15 mouse cellular contexts compared by ENCODE assay signal in the genomic region with DNA sequence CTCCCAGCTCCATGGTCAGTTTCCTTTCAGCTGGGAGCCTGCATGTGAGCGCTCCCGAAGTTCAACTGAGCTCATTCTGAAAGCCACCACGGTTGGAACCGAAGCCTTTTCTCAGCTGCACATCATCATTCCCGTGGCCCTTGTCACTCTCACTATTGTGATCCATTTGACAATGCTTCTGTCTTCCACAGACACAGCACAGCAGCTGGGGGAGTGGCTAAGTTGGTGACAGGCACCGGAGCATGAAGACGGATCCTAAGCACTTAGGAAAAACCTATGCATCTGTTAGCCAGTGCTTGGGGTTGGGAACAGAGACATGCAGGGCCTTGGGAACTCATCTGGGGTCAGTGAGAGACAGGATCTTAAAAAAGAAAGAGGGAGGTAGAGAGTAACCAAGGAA.
DNase-seq lines count a peak whose midpoint lies in the region; ATAC-seq and TF ChIP-seq lines count a peak whose summit lies in the region.
"Had no signal": no experiment of that assay in that cellular context is flagged by ENCODE, and none has a peak within 500 bp of the region (broad histone marks: within the 10 kb centered on the region; RNA-seq: fewer than 3 reads in every experiment).

No protein-coding gene starts in this region.

- peak overlapping the region; percentile 28; the same call in 1 of the 2 replicates for H3K9ac ChIP-seq in heart, embryonic 13.5 days
- H3K9ac ChIP-seq: embryonic facial prominence, embryonic 12.5 days; kidney, embryonic 15.5 days; stomach, embryonic 15.5 days had no signal

- no peaks in the 10 kb centered on the region for H3K9me3 ChIP-seq in heart, embryonic 13.5 days
- H3K9me3 ChIP-seq: embryonic facial prominence, embryonic 12.5 days; kidney, embryonic 15.5 days; megakaryocyte, embryonic 14.5 days; stomach, embryonic 15.5 days had no signal

- H3K27me3 ChIP-seq in heart, embryonic 13.5 days (replicated peaks) = no peaks in the 10 kb centered on the region
- H3K27me3 ChIP-seq in thymus, adult 2 months (ENCODE audit: control insufficient read depth, insufficient read depth, low read length) = peaks cover 4% of the 10 kb centered on the region; the same call in 1 of the 2 replicates
- H3K27me3 ChIP-seq: embryonic facial prominence, embryonic 12.5 days; kidney, embryonic 15.5 days; stomach, embryonic 15.5 days had no signal

- no peaks in the 10 kb centered on the region for H3K36me3 ChIP-seq in heart, embryonic 13.5 days
- H3K36me3 ChIP-seq in thymus, adult 2 months (ENCODE audit: control insufficient read depth, insufficient read depth, low read length) = no peaks in the 10 kb centered on the region
- H3K36me3 ChIP-seq: embryonic facial prominence, embryonic 12.5 days; kidney, embryonic 15.5 days; stomach, embryonic 15.5 days had no signal

- H3K4me3 ChIP-seq in heart, embryonic 13.5 days = no peak overlapping the region
- H3K4me3 ChIP-seq in layer of hippocampus, adult 2 months = no peak overlapping the region
- no peak overlapping the region for H3K4me3 ChIP-seq in cortical plate, adult 2 months (ENCODE audit: insufficient read depth, low read length)
- no peak overlapping the region for H3K4me3 ChIP-seq in thymus, adult 2 months (ENCODE audit: control insufficient read depth, insufficient read depth, low read length)
- H3K4me3 ChIP-seq: embryonic facial prominence, embryonic 12.5 days; kidney, embryonic 15.5 days; megakaryocyte, embryonic 14.5 days; stomach, embryonic 15.5 days had no signal

- no peak for DNase-seq in heart, adult 18-20 months
- peak in 1 of 2 experiments; percentile 33 for DNase-seq in layer of hippocampus, adult 2 months (ENCODE audit: low spot score in 2 of 2)
- no peak for DNase-seq in layer of hippocampus, postnatal 10 days (ENCODE audit: low spot score in 2 of 2)
- peak; percentile 63 for DNase-seq in Muller cell, postnatal 12 days (ENCODE audit: inconsistent ontology term)
- DNase-seq in thymus, postnatal 0 days (ENCODE audit: low spot score) = no peak
- DNase-seq in thymus, adult 2 months = no peak
- DNase-seq: adrenal gland, postnatal 36 days; thymus, postnatal 36 days had no signal

- TF ChIP-seq CTCF in layer of hippocampus, adult 2 months (conservative IDR thresholded peaks at IDR 0.05) = no peak
- no peak for TF ChIP-seq CTCF in cortical plate, adult 2 months (IDR thresholded peaks at IDR 0.05; ENCODE audit: extremely low read depth, insufficient read depth, low read length)
- no peak for TF ChIP-seq CTCF in thymus, adult 2 months (IDR thresholded peaks at IDR 0.05; ENCODE audit: borderline replicate concordance, control insufficient read depth, extremely low read depth, insufficient read depth, low read length, poor library complexity)

- ATAC-seq in heart, embryonic 13.5 days (ENCODE audit: extremely low read depth, insufficient number of reproducible peaks, low FRiP score, low TSS enrichment) = no peak

- 33% methylated on average over 7 of the region's 7 CpGs for WGBS in heart, embryonic 13.5 days
- WGBS in thymus, adult 2 months = 81% methylated on average over 7 of the region's 7 CpGs

- peak overlapping the region; percentile 33 for H3K4me2 ChIP-seq in heart, embryonic 13.5 days
- H3K4me2 ChIP-seq: embryonic facial prominence, embryonic 12.5 days; kidney, embryonic 15.5 days; liver, embryonic 11.5 days; stomach, embryonic 15.5 days had no signal

- peak overlapping the region; percentile 25; the same call in 1 of the 2 replicates for H3K27ac ChIP-seq in heart, embryonic 13.5 days (replicated peaks)
- peak overlapping the region; percentile 78 for H3K27ac ChIP-seq in layer of hippocampus, adult 2 months
- peak overlapping the region; percentile 89 for H3K27ac ChIP-seq in cortical plate, adult 2 months (ENCODE audit: insufficient read depth, low read length)
- H3K27ac ChIP-seq in thymus, adult 2 months (ENCODE audit: control insufficient read depth, insufficient read depth, low read length) = no peak overlapping the region
- H3K27ac ChIP-seq: embryonic facial prominence, embryonic 12.5 days; kidney, embryonic 15.5 days; stomach, embryonic 15.5 days had no signal

- peaks cover 42% of the 10 kb centered on the region for H3K4me1 ChIP-seq in heart, embryonic 13.5 days
- H3K4me1 ChIP-seq in cortical plate, adult 2 months (ENCODE audit: control insufficient read depth, insufficient read depth, low read length) = no peaks in the 10 kb centered on the region
- no peaks in the 10 kb centered on the region for H3K4me1 ChIP-seq in thymus, adult 2 months (replicated peaks; ENCODE audit: control insufficient read depth, insufficient read depth, low read length)
- H3K4me1 ChIP-seq: megakaryocyte, embryonic 14.5 days had no signal

- TF ChIP-seq POLR2A in cortical plate, adult 2 months (IDR thresholded peaks at IDR 0.05; ENCODE audit: extremely low read depth, insufficient read depth, low read length) = no peak
- no peak for TF ChIP-seq POLR2A in thymus, adult 2 months (IDR thresholded peaks at IDR 0.05; ENCODE audit: control insufficient read depth, extremely low read depth, insufficient read depth, low read length, poor library complexity)
